Mouse (Mus musculus) myocyte (in vitro differentiated cells): ENCODE results near the gene Borcs8. TPM values are rescaled to one million over a fixed set of nuclear protein-coding genes. Genes with fewer than 3 reads are reported as not detected.

ENCODE experiments used
- H3K27me3 ChIP-seq: one replicate; pipeline ENCODE4 v1.6.1; 2011; ENCODE audit not compliant: control insufficient read depth, insufficient read depth, insufficient read length
- H3K36me3 ChIP-seq: one replicate; pipeline ENCODE4 v1.6.1; 2011; ENCODE audit not compliant: control insufficient read depth, insufficient read depth
- H3K4me2 ChIP-seq: one replicate; pipeline ENCODE4 v1.6.1; 2011; ENCODE audit warnings: low read depth, control low read depth
- H3K4me3 ChIP-seq: one replicate; pipeline ENCODE4 v1.5.1; 2011; ENCODE audit warnings: mild to moderate bottlenecking, control low read depth, moderate library complexity
- H3K79me2 ChIP-seq: one replicate; pipeline ENCODE4 v1.6.1; 2011; ENCODE audit not compliant: control insufficient read depth, insufficient read depth
- H3ac ChIP-seq: one replicate; pipeline ENCODE4 v1.6.1; 2011; ENCODE audit not compliant: control insufficient read depth, insufficient read length
- CEBPB ChIP-seq: IDR thresholded peaks from 2 replicates; pipeline ENCODE4 v1.6.1; 2011; ENCODE audit warnings: mild to moderate bottlenecking, moderate library complexity; ENCODE audit not compliant: poor library complexity, insufficient read depth, severe bottlenecking
- E2F4 ChIP-seq: IDR thresholded peaks from one replicate; pipeline ENCODE4 v1.6.1; 2011; ENCODE audit warnings: mild to moderate bottlenecking, control low read depth, moderate library complexity; ENCODE audit not compliant: insufficient read depth
- MAX ChIP-seq: IDR thresholded peaks from one replicate; pipeline ENCODE4 v1.6.1; 2011; ENCODE audit warnings: low read depth, mild to moderate bottlenecking, control low read depth
- MYOD1 ChIP-seq, 3 experiments: IDR thresholded peaks; one replicate each; pipeline ENCODE4 v1.6.1; 2011; ENCODE audit warnings: control low read depth in 2 of 3, low read depth in 2 of 3, mild to moderate bottlenecking in 2 of 3, moderate library complexity in 1 of 3; ENCODE audit not compliant: insufficient read length in 2 of 3, control insufficient read depth in 1 of 3
- MYOG ChIP-seq, 3 experiments: IDR thresholded peaks; one replicate each; pipeline ENCODE4 v1.6.1; 2011; ENCODE audit warnings: control low read depth in 2 of 3, low read depth in 2 of 3, mild to moderate bottlenecking in 2 of 3; ENCODE audit not compliant: insufficient read length in 2 of 3, control insufficient read depth in 1 of 3, insufficient read depth in 1 of 3
- POLR2A ChIP-seq: IDR thresholded peaks from one replicate; pipeline ENCODE4 v1.6.1; 2011; ENCODE audit warnings: low read depth, mild to moderate bottlenecking, control low read depth, moderate library complexity; ENCODE audit not compliant: insufficient read length
- POLR2AphosphoS2 ChIP-seq: IDR thresholded peaks from one replicate; pipeline ENCODE4 v1.6.1; 2011; ENCODE audit warnings: low read depth, control low read depth; ENCODE audit not compliant: insufficient read length
- REST ChIP-seq: IDR thresholded peaks from one replicate; pipeline ENCODE4 v1.6.1; 2011; ENCODE audit warnings: mild to moderate bottlenecking, control low read depth, moderate library complexity; ENCODE audit not compliant: insufficient read depth, insufficient read length
- SRF ChIP-seq: IDR thresholded peaks from one replicate; pipeline ENCODE4 v1.6.1; 2011; ENCODE audit warnings: low read depth; ENCODE audit not compliant: control insufficient read depth, insufficient read length
- TCF12 ChIP-seq: IDR thresholded peaks from one replicate; pipeline ENCODE4 v1.6.1; 2011; ENCODE audit warnings: mild to moderate bottlenecking, control low read depth; ENCODE audit not compliant: poor library complexity, insufficient read depth, severe bottlenecking
- TCF3 ChIP-seq: IDR thresholded peaks from one replicate; pipeline ENCODE4 v1.6.1; 2011; ENCODE audit warnings: low read depth, control low read depth; ENCODE audit not compliant: insufficient read length
- USF1 ChIP-seq: IDR thresholded peaks from one replicate; pipeline ENCODE4 v1.6.1; 2011; ENCODE audit warnings: low read depth, mild to moderate bottlenecking, control low read depth, moderate library complexity
- polyA plus RNA-seq: library from polyadenylated mRNA; unstranded; fragments of >200 nt; fragmentation: generic; extraction: Trizol; gene quantifications from one replicate; pipeline ENCODE4 v1.2.1, GENCODE M21; 2012; ENCODE audit warnings: missing spikeins

Borcs8 gene
- polyA plus RNA-seq, 1 experiment, result 53.0 TPM

GRCm38 (mm10) chr8:70166504-70167110, 27.3 kb downstream of the Borcs8 start:
- Histone ChIP-seq H3K36me3 (no peaks in the 10 kb centered on the region), H3K27me3 (peaks cover 26% of the 10 kb centered on the region), H3K4me2 (peak overlapping the region; percentile 34), H3ac (no peak overlapping the region), H3K4me3 (no peak overlapping the region), H3K79me2 (no peaks in the 10 kb centered on the region)
- TF ChIP-seq E2F4 (no peak), MYOG (IDR thresholded peaks at IDR 0.05; ENCODE audit: control insufficient read depth in 1 of 3, insufficient read depth in 1 of 3, insufficient read length in 2 of 3, low read depth in 2 of 3) (no peak), USF1 (no peak), TCF12 (no peak), TCF3 (no peak), POLR2AphosphoS2 (no peak), REST (no peak), MAX (no peak)

DNA sequence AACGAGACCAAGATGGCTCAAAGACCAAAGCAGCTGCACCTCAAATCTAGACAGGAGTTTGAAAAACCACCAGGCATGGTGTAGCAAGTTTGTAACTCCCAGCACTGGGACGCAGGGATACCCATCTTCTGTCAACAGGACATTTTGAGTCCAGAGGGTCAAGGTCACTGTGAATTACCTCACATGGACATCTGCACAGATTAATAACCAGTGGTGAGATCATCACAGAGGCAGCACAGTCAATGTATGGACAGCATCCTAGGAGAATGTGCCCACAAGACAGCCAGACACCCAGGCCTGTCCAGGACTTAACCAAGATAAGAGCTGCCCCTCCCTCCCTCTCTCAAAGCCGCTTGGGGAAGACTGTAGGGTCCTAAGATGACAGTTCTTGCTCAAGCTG, 30.8 kb downstream of the Borcs8 start:
- peaks cover 13% of the 10 kb centered on the region for H3K27me3 ChIP-seq
- peaks cover 16% of the 10 kb centered on the region for H3K79me2 ChIP-seq
- no peak overlapping the region for H3ac ChIP-seq
- H3K4me2 ChIP-seq, result no peak overlapping the region
- no peak overlapping the region for H3K4me3 ChIP-seq
- TF ChIP-seq TCF3, result no peak
- no peak for TF ChIP-seq REST
- TF ChIP-seq E2F4, result no peak
- TF ChIP-seq MYOD1 (IDR thresholded peaks at IDR 0.05; ENCODE audit: control insufficient read depth in 1 of 3, insufficient read length in 2 of 3, low read depth in 2 of 3), result no peak
- no peak for TF ChIP-seq POLR2AphosphoS2
- no peak for TF ChIP-seq USF1
- no peak for TF ChIP-seq SRF
- no peak for TF ChIP-seq TCF12
- TF ChIP-seq CEBPB, result no peak
- no peak for TF ChIP-seq POLR2A
- no peak for TF ChIP-seq MAX
- no peak for TF ChIP-seq MYOG (IDR thresholded peaks at IDR 0.05; ENCODE audit: control insufficient read depth in 1 of 3, insufficient read depth in 1 of 3, insufficient read length in 2 of 3, low read depth in 2 of 3)
- H3K36me3 ChIP-seq, result no peaks in the 10 kb centered on the region

- no peak for TF ChIP-seq REST
- TF ChIP-seq TCF3, result no peak
- no peak for TF ChIP-seq USF1
- TF ChIP-seq CEBPB, result no peak
- TF ChIP-seq POLR2AphosphoS2, result no peak
- TF ChIP-seq SRF, result no peak
- no peak for TF ChIP-seq MAX
- TF ChIP-seq E2F4, result no peak
- TF ChIP-seq POLR2A, result no peak
- no peaks in the 10 kb centered on the region for H3K36me3 ChIP-seq
- H3K27me3 ChIP-seq, result peaks cover 7% of the 10 kb centered on the region
- peaks cover 16% of the 10 kb centered on the region for H3K79me2 ChIP-seq
- H3K4me3 ChIP-seq, result no peak overlapping the region
- no peak overlapping the region for H3ac ChIP-seq
- H3K4me2 ChIP-seq, result no peak overlapping the region
Measured at GRCm38 (mm10) chr8:70170748-70171147, 31.4 kb downstream of the Borcs8 start.

DNA sequence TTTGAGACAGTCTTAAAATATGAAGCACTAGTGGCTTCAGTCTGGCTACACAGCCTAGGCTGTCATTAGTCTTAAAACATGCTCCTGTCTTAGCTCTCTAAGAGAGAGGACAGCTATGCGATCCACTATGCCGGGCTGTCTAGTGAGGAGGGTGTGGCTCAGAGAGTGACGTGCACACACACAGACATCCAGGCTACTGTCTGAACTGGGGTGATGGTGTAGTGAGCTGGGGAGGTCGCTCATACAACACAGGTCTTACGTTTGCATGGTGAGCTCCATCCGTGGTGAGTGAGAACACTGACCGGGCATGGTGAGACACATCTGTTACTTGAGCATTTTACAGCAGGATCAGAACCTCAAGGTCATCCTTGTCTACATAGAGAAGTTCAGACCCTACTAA, 31.9 kb downstream of the Borcs8 start:
- TF ChIP-seq TCF12 (no peak), SRF (no peak), MYOG (IDR thresholded peaks at IDR 0.05; ENCODE audit: control insufficient read depth in 1 of 3, insufficient read depth in 1 of 3, insufficient read length in 2 of 3, low read depth in 2 of 3) (no peak), POLR2AphosphoS2 (no peak)
- Histone ChIP-seq H3K4me2 (no peak overlapping the region), H3K27me3 (peaks cover 2% of the 10 kb centered on the region), H3K79me2 (peaks cover 16% of the 10 kb centered on the region), H3K4me3 (no peak overlapping the region), H3ac (no peak overlapping the region), H3K36me3 (no peaks in the 10 kb centered on the region)

DNA sequence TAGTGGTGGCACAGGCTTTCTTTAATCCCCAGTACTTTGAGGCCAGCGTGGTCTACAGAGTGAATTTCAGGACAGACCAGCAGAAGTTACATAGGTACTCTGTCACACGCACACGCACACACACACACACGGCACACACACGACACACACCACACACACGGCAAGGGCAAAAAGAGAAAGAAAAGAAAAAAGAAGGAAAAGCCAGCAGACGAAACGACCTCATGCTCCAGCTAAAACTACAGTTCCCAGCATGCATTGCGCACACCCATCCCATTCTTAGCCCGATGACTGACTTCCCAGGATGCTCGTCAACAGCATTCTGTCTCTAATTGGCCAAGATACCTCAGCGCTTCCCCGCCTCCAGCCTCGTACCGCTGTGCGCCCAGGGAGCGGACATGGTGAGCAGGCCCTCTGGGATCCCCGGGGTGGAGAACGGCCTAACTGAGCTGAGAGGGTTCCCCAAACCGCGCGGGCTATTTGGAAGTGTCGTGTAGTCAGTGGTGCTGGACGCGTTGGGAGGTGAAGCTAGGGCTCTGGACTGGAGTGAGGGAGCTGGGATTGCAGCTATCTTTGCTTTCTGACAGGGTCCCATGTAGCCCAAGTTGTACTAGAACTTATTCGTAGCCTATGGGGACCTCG, 32.9 kb downstream of the Borcs8 start, which contains the start of gene Tmem161a:
Gene Tmem161a (plus strand): TSS at position 314 of the 639 bp plus-strand sequence.
- TF ChIP-seq SRF, result peak; percentile 89
- no peak for TF ChIP-seq TCF12
- TF ChIP-seq POLR2A, result peak; percentile 86
- no peak for TF ChIP-seq USF1
- peak; percentile 78 for TF ChIP-seq POLR2AphosphoS2
- Histone ChIP-seq H3K79me2 (peaks cover 16% of the 10 kb centered on the region), H3ac (peak within 1 kb of the TSS; percentile 27), H3K27me3 (no peaks in the 10 kb centered on the region), H3K36me3 (no peaks in the 10 kb centered on the region), H3K4me3 (peak within 1 kb of the TSS; percentile 49), H3K4me2 (peak within 1 kb of the TSS; percentile 79)
